Mouse (Mus musculus): ENCODE results near the gene Zfp148.

Zfp148 gene

DNA sequence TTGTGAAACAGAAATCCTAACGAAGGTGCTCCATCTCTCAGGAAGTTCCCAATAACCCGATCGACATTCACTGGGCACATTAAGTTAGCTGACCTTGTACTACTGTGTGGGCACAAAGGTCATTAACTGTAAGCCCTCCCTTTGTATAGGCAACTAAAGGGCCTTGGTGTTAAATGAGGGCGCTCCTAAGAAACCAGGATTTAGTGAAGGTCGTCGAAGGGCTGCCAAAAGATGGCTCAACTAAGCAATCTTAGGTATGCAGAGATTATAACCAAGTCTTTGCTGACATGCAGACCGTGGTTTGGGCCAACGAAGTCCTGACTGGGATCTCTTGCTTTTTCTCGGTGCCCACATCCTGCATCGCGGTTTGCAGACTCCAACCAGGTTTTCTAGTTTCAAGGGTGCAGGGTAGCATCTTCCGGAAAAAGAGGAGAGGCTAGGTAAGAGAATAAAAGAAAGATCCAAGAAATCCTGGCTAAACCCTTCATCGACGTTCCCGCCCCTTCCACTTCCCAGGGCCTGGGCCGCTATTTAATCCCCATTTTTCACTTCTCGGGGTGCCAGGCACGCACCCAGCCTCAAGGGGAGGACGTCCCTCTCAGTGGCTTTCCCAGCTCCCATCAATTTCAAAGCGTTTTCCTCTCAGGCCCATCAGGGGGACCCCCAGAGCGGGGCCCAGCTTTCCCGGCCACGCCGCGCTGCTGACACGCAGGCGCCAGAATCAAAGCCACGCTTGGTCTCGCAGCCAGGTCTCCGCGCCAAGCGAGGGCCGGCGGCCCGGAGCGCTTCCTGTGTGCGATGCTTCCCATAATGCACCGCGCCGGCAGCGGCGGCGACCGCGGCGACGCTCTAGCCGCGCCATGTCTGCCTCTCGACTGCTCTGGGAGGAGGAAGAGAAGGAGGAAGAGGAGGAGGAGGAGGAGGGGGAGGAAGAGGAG lies at the start of gene Zfp148:
Zfp148 (plus strand) TSS at position 893 of the 938 bp plus-strand sequence.
- peak; percentile 92 for DNase-seq (ENCODE audit: extremely low spot score)

DNA sequence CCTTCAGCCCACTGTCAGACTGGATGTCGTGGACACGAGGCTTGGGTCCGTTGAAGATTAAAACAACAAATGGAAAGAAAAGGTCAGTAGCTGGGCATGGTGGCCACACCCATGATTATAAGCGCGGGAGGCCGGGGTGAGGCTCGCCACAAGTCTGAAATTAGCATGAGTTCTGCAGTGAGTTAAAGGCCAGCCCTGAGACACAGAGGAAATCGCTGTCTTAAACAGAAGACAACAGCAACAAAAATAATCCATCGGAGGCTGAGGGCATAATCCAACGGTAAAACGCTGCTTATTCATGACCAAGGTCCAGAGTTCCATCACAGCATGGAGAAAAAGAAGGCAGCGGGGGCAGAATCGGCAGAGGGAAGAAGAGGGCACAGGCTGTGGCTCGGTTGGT lies 47.6 kb upstream of the Zfp148 start:
- DNase-seq (ENCODE audit: extremely low spot score) = no peak

DNA sequence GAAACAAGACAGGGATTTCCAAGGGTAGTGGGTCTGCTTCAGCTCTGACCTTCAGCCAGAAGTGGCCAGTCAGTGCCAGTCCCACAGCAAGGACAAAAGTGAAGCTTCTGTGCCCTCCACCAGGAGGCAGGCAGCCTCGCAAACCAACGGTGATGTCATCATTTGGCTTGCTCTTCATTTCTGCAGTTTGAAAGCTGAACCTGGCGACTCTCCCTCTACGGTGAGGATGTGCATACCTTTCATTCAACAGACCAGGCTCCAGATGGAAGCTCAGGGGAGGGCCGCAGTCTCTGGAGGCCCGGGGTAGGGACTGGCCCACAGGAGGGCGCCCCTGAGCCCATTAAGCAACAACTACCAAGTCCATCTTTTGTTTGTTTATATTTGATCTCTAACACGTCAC lies 43.5 kb upstream of the Zfp148 start:
- peak; percentile 58 for DNase-seq (ENCODE audit: extremely low spot score)

DNA sequence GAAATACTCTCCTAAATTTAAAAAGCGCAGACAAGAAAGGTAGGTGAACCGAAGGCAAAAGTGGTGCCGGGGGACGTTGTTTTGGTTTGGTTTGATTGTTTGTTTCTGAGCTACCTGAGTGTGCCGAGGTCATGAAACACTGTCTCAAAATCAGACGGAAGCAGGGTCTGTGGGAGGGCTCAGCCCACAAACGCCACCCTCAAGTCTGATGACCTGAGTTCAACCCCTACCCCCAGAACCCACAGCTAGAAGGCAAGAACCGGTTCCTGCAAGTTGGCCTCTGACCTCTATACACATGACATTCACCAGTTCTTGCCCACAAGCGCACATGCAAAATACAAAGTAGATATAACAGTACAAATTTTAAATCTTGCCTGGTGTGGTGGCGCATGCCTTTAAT lies 43.0 kb upstream of the Zfp148 start:
- no peak for DNase-seq (ENCODE audit: extremely low spot score)

DNA sequence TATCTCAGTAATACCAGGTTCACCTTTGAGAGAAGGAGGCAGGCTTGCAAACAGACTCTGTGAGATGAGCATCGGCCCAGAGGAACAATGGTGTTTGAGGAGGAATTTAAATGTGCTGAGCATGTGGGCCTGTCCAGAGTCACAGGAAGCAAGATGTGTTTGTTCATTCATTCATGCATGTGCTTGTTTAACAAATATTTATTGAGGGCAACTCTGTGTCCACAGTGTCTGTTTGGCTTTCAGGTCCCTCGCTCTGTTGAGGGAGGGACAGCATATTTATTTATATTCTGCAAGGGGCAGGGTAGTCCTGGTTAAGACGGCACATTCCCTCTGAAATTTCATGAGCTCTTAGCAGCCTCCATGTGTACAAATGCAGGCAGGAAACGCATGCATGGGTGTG lies 42.1 kb upstream of the Zfp148 start:
- DNase-seq (ENCODE audit: extremely low spot score) = no peak

DNA sequence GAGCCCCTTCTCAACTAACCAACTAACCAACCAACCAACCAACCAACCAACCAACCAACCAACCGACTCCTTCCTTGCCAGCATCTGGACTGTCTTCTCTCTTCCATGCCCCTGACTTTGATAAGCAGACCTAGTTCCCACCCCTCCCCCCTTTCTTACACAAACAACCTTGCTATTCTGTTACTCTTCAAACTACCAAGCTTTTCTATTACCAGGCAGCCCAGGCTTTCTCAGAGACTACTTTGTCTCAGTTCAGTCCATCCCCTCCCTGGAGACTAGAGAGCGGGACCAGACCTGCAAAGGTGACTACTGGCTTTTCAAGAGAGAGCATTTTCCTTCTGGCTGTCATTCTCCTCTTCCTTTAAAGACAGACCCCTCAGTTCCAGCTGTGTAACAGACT lies 41.2 kb upstream of the Zfp148 start:
- DNase-seq (ENCODE audit: extremely low spot score) = peak; percentile 4

DNA sequence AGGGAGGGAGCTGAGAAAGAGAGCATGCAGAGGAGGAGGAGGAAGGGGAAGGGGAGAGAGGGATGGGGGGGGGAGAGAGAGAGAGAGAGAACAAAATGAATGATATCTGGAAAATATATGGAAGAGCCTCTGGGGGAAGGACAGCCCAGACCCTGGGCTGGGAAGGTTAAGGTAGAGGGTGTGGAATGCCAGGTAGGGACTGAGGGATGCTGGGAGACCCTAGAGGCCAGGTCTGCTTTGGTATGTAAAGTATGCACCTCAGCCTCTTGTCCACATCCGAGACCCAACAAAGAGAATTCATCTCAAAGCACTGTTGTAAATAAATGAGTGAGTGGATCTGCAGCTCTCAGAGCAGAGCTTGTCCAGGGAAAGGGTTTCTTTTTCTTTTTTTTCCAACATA lies 38.3 kb upstream of the Zfp148 start:
- DNase-seq (ENCODE audit: extremely low spot score) = no peak

DNA sequence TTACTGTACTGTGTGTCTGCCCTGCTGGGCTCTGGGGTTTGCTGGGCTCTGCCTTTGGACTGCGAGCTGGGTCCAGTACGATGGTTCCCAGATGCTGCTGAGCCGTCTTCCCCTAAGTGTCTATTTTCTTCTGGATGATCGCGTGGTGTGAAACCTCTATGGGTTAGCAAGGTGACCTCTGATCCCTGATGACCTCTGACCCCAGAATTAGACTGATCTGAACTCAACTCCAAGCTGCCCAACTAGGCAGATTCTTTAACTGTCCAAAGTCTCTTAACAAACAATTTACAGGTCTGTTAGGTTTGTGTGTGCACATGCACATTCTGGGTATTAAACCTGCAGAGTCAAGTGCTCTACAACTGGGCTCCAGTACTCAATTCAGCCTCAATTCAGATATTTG lies 37.5 kb upstream of the Zfp148 start:
- DNase-seq (ENCODE audit: extremely low spot score) = peak; percentile 6

DNA sequence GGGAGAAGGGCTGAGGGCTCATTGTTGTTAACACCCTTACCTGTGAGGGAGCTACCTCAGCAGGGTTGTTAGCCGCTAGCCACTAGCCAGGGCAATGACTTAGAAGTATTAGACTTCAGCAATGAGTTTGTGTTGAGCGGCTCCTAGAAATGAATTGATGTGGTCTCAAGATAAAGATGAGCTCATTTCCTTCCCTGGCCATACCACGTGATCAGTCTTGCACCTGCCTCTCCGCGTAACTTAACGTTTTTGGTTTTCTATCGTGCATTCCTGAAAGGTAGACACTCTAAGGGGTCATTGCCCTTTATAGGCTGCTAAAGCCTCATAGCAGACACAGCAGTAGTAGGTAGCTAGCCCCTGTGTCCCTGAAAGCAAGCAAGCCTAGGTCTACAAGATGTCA lies 37.0 kb upstream of the Zfp148 start:
- DNase-seq (ENCODE audit: extremely low spot score) = no peak

DNA sequence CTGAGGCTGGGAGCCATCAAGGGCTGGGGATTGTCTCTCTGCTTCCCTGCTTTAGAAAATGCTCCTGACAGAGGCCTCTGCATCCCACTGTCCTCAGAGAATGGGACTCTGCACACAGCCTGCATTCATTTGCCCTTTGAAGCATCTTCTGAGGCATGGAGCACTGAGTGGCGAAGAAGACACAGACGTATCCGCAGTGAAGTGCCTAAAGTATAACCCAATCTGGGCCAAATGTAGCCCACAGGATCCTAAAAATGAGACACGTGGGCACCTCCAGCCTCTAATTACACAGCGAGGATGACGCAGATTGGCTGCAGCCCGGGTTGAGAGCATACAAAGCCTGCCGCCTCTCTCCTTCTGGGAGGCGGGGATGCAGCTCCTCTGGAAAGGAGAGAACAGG lies 36.3 kb upstream of the Zfp148 start:
- DNase-seq (ENCODE audit: extremely low spot score) = no peak

DNA sequence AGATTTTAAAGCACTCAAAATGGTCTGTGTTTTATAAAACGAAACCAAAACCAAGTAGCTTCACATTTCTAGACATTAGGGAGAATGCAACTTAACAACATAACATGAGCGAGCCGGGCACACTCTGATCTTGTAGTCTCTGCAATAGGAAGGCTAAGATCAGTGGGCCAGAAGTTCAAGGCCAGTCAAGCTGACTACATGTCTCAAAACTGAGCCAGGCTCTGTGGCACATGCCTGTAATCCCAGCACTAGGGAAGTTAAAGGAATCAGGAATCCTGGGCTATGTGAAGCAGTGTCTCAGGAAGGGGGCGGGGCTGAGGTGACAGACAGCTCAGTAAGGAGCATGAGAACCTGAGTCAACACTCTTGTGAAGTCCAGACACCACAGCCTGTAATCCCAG lies 35.8 kb upstream of the Zfp148 start:
- DNase-seq (ENCODE audit: extremely low spot score) = no peak

DNA sequence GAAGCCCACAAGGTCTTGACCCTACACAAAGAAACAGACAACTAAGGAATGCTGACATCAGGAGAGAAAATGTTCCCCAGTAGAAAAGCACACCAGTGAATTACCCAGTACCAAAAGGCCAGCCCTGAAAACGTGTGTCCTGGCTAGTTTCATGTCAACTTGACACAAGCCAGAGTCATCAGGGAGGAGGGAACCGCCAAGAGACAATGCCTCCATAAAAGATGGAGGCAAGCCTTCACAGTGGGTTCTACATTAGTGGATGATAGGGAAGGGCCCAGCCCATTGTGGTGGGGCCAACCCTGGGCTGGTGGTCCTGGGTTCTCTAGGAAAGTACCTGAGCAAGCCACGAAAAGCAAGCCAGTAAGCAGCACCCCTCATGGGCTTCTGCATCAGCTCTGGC lies 34.3 kb upstream of the Zfp148 start:
- DNase-seq (ENCODE audit: extremely low spot score) = peak; percentile 11

DNA sequence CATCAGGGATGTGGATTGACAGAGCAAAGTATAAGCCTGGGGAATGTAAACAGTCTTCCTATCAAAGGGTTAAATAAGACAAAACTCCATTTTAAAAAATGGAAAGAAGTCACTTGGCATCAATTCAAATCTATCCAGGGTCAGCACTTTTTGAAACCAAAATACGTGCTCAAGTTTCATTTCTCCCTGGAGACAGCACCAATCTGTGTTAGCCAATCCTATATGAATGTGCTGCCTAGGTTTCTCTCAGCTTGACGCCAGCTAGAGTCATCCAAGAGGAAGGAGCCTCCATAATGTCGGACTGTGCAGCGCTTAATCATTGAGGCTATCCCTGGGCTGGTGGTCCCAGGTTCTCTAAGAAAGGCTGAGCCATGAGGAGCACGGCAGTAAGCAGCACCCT lies 33.5 kb upstream of the Zfp148 start:
- no peak for DNase-seq (ENCODE audit: extremely low spot score)

DNA sequence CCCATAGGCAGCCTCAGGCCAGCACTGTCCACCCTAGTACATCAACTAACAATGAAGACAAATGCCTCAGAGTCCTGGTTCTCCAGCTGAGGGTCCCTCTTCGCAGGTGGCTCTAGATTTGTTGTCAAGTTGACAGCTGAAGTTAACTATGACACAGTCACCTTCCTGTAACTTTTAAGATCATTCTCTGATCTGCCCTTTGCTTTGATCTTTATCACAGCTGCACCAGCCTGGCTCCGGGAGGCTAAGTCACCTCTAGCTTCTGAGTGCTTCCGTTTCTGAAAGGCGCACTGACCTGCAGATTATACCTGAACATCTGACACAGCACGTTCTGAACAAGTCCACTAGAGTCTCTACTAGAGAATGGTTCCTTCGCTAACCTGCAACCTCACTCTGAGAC lies 22.8 kb upstream of the Zfp148 start:
- no peak for DNase-seq (ENCODE audit: extremely low spot score)

DNA sequence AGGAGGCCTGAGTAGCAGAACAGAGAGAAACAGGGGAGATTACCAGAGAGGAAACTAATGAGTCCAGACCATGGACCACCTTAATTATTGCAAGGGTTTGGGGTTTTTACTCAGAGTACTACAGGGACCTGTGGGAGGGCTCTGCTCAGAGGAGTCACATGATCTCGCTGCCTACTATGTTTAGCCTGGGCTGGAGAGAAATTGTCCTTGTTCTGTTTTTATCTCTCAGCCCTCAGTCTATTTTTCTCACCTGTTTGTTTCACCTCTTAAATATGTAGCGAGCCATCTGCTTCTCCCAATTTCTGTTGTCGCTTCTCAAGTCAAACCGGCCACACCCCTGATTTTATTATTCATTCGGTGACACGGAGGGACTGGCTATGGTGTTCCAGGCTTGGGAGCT lies 14.9 kb upstream of the Zfp148 start:
- no peak for DNase-seq (ENCODE audit: extremely low spot score)

DNA sequence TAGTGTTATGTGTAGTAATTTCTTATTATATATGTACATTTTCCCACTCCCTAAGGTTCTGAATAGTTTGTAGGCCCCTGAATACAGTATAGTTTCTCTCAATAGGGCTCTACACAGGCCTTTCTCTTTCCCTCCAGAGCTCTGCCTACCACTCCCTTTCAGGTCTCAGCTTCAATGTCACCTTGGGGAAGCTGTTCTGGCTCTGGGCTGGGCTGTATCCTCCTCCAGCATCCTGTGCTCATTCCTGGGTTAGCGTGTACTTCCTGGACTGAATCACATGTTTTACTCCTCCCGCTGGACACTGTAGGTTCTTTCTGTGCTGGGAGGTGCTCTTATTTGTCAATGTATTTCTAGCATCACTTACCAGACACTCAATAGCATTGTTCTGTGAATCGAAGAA lies 12.0 kb upstream of the Zfp148 start:
- no peak for DNase-seq (ENCODE audit: extremely low spot score)

DNA sequence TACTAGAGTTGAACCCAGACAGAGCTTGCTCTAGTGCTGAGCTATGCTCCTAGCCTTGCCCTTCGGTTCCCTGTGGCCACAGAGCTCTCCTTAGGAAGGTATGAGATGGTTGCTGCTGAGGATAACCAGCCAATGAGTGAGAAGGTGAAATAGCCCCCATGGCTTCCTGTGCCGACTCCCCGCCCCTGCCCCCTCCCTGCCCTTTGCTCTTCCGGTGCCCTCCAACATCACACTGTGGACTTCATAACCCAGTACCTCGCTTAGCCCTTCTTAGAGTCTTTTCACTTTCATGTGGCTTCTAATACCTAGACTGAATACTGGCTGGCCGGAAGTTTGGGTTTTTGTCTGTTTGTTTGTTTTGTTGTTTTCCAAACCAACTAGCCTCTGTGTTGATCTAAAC lies 9.8 kb upstream of the Zfp148 start:
- DNase-seq (ENCODE audit: extremely low spot score) = no peak

DNA sequence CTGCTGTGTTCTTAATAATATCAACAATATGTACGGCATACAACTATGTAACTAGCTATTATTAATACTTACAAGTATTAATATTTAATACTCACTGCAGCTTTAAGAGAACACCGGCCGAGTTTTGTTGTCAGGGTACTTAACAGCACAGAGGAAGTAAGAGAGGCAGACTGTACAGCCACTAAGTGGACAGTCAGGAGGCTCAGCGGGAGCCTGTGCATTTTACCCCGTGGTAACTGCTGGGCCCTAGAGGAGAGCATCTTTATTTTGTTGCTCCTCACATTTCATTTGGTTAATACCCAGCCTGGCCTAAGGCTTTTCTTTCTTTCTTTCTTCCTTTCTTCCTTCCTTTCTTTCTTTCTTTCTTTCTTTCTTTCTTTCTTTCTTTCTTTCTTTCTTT lies 8.0 kb upstream of the Zfp148 start:
- DNase-seq (ENCODE audit: extremely low spot score) = no peak

DNA sequence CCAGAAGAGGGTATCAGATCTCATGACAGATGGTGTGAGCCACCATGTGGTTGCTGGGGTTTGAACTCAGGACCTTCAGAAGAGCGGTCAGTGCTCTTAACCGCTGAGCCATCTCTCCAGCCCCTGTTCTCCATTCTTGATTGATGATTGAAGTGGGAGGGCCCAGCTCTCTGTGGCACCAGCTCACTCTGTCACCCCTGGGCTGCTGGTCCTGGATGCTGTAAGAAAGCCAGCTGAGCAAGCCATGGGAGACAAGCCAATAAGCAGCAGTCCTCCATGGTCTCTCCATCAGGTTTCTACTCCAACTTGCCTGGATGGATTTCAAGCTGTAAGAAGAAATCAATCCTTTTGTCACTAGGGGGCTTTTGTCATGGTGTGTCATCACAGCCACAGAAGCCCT lies 7.3 kb upstream of the Zfp148 start:
- no peak for DNase-seq (ENCODE audit: extremely low spot score)

DNA sequence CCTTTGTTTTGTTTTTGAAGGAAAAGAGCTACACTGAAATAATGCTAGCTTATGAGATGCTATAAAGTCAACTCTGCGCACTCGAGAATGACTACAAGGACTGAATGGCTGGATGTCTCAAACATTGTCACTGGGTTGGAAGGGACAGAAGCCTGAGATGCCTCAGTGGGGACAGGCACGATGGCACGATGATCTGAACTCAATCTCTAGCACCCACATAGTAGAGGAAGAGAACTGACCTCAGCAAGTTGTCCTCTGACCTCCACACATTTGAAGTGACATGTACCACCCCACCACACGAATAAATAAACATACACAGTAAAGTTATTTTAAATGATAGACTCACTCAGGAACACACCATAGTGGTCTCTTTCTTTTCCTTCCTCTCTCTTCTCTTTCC lies 4.4 kb upstream of the Zfp148 start:
- DNase-seq (ENCODE audit: extremely low spot score) = no peak

DNA sequence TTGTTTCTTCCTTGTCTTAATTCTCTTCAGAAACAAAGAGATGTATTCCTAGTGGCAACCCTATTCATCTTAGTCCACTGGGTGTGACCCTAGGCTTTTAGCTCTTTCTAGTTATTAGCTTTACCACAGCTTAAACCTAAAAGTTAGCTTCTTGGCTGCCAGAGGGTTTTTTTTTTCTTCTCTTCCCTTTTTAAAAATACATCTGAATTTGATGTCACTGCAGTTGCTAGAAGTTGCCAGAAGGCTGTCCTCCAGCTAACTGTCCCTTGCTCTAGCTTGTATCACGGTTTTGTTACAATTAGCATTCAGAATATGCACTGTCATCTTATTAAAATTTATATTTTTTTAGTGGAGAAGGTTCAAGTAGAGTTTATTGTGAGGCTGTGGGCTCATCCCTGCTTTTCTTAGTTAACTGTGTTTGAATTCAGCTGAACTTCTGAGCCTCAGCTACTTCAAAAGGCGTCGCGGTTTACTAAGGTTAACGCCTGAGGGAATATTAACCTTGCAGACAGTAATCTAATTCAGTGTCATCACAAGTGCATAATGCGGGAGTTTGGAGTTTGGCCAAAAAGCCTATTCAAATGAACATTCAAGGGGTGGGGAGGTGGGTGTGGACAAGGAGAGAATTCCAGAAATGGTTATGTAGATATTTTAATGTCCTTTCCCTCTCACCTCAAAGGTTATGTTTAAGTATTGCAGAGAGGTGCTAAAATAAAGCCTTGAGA lies 1.3 kb upstream of the Zfp148 start:
- no peak for DNase-seq (ENCODE audit: extremely low spot score)

DNA sequence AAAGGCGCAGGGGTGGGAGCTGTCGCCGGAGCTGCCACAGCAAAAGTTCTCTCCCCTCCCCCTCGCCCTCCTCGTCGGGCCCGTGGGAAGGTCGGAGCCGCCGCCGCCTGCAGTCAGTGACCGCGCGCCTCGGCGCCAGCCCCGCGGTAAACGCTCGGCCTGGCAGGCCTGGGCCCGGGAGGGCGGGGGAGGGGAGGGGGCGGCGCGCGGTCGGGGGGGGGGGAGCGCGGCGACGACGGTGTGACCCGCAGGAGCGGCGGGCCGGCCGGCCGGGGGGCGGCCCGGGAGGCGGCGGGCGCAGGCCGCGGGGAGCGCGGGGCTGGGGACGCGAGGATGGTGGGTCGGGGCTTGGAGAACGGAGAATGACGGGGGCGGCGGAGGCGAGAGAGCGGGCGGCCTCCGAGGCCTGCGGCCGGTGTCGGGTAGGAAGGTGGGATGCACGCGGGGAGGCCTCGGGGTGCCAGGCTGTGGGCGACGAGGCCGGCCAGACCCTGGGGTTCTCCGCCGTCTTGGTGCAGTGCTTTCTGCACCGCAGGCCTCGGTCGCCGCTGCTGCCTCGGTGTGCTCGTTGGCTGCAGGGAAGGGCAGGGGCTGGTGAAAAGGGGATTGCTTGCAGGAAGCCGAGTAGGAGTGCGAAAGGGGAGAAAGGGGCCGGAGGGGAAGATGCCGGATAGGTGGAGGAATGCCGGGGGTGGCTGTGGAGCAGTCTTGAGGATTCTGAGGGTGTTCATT lies 412 bp downstream of the Zfp148 start:
- DNase-seq (ENCODE audit: extremely low spot score) = peak; percentile 72
